Mouse (Mus musculus) lung, embryonic 14.5 days (tissue): ENCODE data around the gene Tmem210. TPM values are rescaled to one million over a fixed set of nuclear protein-coding genes. Genes with fewer than 3 reads are reported as not detected.
A peak's percentile ranks its signal among the peaks of the same experiment; 100 is the strongest.

Source experiments
- ATAC-seq: fragments of 200-750 bp; cut with Nextera tagmentation; 2 replicates; pipeline ENCODE4 v1.8.0; 2017; ENCODE audit warnings: mild to moderate bottlenecking, moderate TSS enrichment, moderate library complexity; ENCODE audit not compliant: insufficient read depth
- DNase-seq: peaks from one replicate; pipeline ENCODE4 v3.0.0-alpha.2; 2015
- H3K27ac ChIP-seq: fragments of 300-500 bp; sonication (generic); 2 replicates; pipeline ENCODE4 v1.5.1; 2014; ENCODE audit warnings: low read depth, mild to moderate bottlenecking, moderate library complexity
- H3K27me3 ChIP-seq: fragments of 300-500 bp; sonication (generic); 2 replicates; pipeline ENCODE4 v1.6.1; 2014; ENCODE audit warnings: low read length, control low read depth; ENCODE audit not compliant: insufficient read depth
- H3K36me3 ChIP-seq: fragments of 300-500 bp; sonication (generic); 2 replicates; pipeline ENCODE4 v1.6.1; 2014; ENCODE audit warnings: control low read depth; ENCODE audit not compliant: insufficient read depth
- H3K4me1 ChIP-seq: fragments of 300-500 bp; sonication (generic); 2 replicates; pipeline ENCODE4 v1.6.1; 2014; ENCODE audit warnings: antibody characterized with exemption, control low read depth; ENCODE audit not compliant: insufficient read depth
- H3K4me2 ChIP-seq: fragments of 300-500 bp; sonication (generic); 2 replicates; pipeline ENCODE4 v1.6.1; 2014; ENCODE audit warnings: mild to moderate bottlenecking
- H3K4me3 ChIP-seq: fragments of 300-500 bp; sonication (generic); 2 replicates; pipeline ENCODE4 v1.5.1; 2014; ENCODE audit warnings: low read depth, low read length
- H3K9ac ChIP-seq: fragments of 300-500 bp; sonication (generic); 2 replicates; pipeline ENCODE4 v1.6.1; 2014
- H3K9me3 ChIP-seq: fragments of 300-500 bp; sonication (generic); 2 replicates; pipeline ENCODE4 v1.6.1; 2016; ENCODE audit warnings: low read depth, low read length, control low read depth
- CTCF ChIP-seq: IDR thresholded peaks from 2 replicates; pipeline ENCODE4 v1.5.1; 2016; ENCODE audit warnings: antibody characterized with exemption, low read depth
- WGBS: fragments of 180-500 bp; shearing (Covaris S2); extraction: QIAGEN DNeasy Blood & Tissue Kit; methylation state at CpG from one replicate; pipeline ENCODE4 v1.1.7; 2014; 5-methylcytosine and 5-hydroxymethylcytosine counted together
- polyA plus RNA-seq: library from polyadenylated mRNA; unstranded; fragments of >200 nt; fragmentation: Nextera tagmentation; extraction: Ambion mirVana; gene quantifications from 2 replicates; pipeline ENCODE4 v1.2.1, GENCODE M21; 2014

Gene Tmem210
- polyA plus RNA-seq, 1 experiment from 2014 or later: not detected

DNA sequence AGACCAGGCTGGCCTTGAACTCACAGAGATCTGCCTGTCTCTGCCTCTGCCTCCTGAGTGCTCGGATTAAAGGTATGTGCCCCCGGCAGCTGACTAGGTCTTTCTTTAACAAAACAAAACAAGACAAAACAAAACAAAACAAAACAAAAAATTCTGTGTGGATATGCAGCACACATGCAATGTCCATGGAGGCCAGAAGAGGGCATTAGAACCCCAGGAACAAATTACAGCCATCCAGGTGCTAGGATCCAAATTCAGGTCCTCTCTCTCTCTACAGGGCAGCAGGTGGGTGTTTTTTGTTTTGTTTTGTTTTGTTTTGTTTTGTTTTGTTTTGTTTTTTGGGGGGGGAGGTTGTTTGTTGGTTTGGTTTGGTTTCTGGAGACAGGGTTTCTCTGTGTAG lies 29.1 kb upstream of the Tmem210 start:
- H3K27ac ChIP-seq: no peak overlapping the region
- no peak overlapping the region for H3K9ac ChIP-seq
- no peaks in the 10 kb centered on the region for H3K9me3 ChIP-seq
- H3K4me1 ChIP-seq: peaks cover 8% of the 10 kb centered on the region; the same call in 1 of the 2 replicates
- WGBS: 53% methylated on average over 2 of the region's 2 CpGs
- no peak overlapping the region for H3K4me2 ChIP-seq
- no peak for DNase-seq
- H3K27me3 ChIP-seq: peaks cover 9% of the 10 kb centered on the region
- peak; percentile 47 for TF ChIP-seq CTCF
- H3K36me3 ChIP-seq: no peaks in the 10 kb centered on the region
- no peak for ATAC-seq
- no peak overlapping the region for H3K4me3 ChIP-seq

DNA sequence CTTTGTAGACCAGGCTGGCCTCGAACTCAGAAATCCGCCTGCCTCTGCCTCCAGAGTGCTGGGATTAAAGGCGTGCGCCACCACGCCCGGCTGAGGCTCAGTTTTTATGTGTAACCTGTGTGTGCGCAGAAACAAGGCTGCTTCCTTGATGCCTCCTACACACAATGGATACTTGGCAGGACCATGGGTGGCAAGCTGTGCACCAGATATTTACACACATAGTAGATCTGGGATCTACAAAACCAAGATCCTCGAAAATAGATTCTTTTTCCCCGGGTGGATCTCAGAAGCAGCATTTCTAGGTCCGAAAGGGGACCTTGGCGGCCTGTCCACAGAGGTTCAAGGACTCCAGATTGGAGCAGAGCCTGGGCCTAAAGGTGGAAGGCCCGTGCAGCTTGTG lies 26.1 kb upstream of the Tmem210 start:
- no peak for TF ChIP-seq CTCF
- Histone ChIP-seq H3K27ac (no peak overlapping the region), H3K4me3 (peak overlapping the region; percentile 74), H3K27me3 (peaks cover 16% of the 10 kb centered on the region), H3K4me1 (no peaks in the 10 kb centered on the region), H3K9me3 (no peaks in the 10 kb centered on the region), H3K9ac (no peak overlapping the region; the same call in 1 of the 2 replicates), H3K4me2 (peak overlapping the region; percentile 100), H3K36me3 (no peaks in the 10 kb centered on the region)
- no peak for DNase-seq
- peak; percentile 9; the same call in 1 of the 2 replicates for ATAC-seq
- WGBS: 44% methylated on average over 12 of the region's 12 CpGs

GRCm38 (mm10) chr2:25262291-25262767 lies 25.6 kb upstream of the Tmem210 start, which contains the start of gene Tprn:
Gene Tprn, plus strand, starts transcription at chr2:25262618.
- TF ChIP-seq CTCF: no peak
- Histone ChIP-seq H3K27me3 (peaks cover 16% of the 10 kb centered on the region), H3K9me3 (no peaks in the 10 kb centered on the region), H3K9ac (peak within 1 kb of the TSS; percentile 54), H3K36me3 (no peaks in the 10 kb centered on the region), H3K4me1 (no peaks in the 10 kb centered on the region), H3K4me3 (peak within 1 kb of the TSS; percentile 74), H3K27ac (no peak within 1 kb of the TSS), H3K4me2 (peak within 1 kb of the TSS; percentile 100)
- ATAC-seq (peak; percentile 99), DNase-seq (peak; percentile 97)
- WGBS: under 1% methylated on average over 39 of the region's 39 CpGs

DNA sequence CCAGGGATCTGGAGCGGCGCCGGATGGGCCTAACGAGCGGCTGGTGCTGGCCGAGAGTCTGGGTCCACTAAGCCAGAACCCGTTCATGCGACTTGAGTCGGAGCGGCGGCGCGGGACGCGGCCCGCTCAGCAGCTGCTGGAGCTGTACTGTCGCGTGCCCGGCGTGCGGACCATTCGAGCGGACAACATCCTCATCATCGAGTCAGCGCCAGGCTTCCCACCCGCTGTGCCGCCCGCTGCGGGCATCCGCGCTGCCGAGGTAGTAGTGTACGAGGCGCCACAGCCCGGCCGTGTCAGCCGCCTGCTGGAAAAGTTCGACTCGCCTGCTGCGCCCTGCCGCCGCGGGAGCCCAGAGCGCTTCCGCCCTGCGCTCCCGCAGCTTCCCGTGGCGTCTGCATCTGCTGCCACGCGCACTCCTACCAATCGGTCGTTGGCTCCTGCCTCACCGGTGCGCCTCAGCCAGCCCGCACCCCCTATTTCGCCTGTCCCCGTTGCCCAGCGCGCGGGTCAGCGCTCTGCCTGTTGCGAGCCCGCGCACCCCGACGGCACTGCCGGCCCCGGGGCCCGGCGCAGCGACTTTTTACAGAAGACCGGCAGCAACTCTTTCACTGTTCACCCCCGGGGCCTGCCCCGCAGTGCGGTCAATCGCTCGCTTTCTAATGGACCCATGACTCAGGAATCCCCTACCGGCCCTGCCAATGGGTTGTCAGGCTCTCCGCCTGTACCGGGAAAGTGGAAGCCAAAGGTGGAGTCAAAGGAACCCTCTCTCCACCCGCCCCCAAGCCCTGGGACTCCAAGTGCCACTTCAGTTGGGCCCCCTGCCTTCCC lies 24.9 kb upstream of the Tmem210 start:
- Histone ChIP-seq H3K9me3 (no peaks in the 10 kb centered on the region), H3K4me3 (peak overlapping the region; percentile 74), H3K27ac (no peak overlapping the region), H3K4me1 (no peaks in the 10 kb centered on the region), H3K4me2 (peak overlapping the region; percentile 100), H3K27me3 (peaks cover 16% of the 10 kb centered on the region), H3K9ac (peak overlapping the region; percentile 54), H3K36me3 (no peaks in the 10 kb centered on the region)
- DNase-seq: peak; percentile 49
- WGBS: under 1% methylated on average over 82 of the region's 82 CpGs
- ATAC-seq: peak; percentile 28
- no peak for TF ChIP-seq CTCF

GRCm38 (mm10) chr2:25263623-25264285 lies 24.2 kb upstream of the Tmem210 start:
- no peak for ATAC-seq
- Histone ChIP-seq H3K4me3 (peak overlapping the region; percentile 74), H3K9ac (peak overlapping the region; percentile 54), H3K36me3 (peaks cover 5% of the 10 kb centered on the region; the same call in 1 of the 2 replicates), H3K9me3 (no peaks in the 10 kb centered on the region), H3K27me3 (peaks cover 16% of the 10 kb centered on the region), H3K27ac (no peak overlapping the region), H3K4me1 (no peaks in the 10 kb centered on the region), H3K4me2 (peak overlapping the region; percentile 100)
- 19% methylated on average over 12 of the region's 12 CpGs for WGBS
- no peak for TF ChIP-seq CTCF
- no peak for DNase-seq

GRCm38 (mm10) chr2:25264286-25264660 lies 23.7 kb upstream of the Tmem210 start:
- Histone ChIP-seq H3K36me3 (peaks cover 10% of the 10 kb centered on the region; the same call in 1 of the 2 replicates), H3K27me3 (peaks cover 16% of the 10 kb centered on the region), H3K4me2 (peak overlapping the region; percentile 100; the same call in 1 of the 2 replicates), H3K9ac (no peak overlapping the region; the same call in 1 of the 2 replicates), H3K4me3 (peak overlapping the region; percentile 74; the same call in 1 of the 2 replicates), H3K27ac (no peak overlapping the region), H3K4me1 (no peaks in the 10 kb centered on the region), H3K9me3 (no peaks in the 10 kb centered on the region)
- TF ChIP-seq CTCF: no peak
- no peak for DNase-seq
- 70% methylated on average over 5 of the region's 5 CpGs for WGBS
- ATAC-seq: no peak

- H3K4me1 ChIP-seq: no peaks in the 10 kb centered on the region
- no peak overlapping the region for H3K4me2 ChIP-seq
- ATAC-seq: no peak
- peaks cover 16% of the 10 kb centered on the region for H3K27me3 ChIP-seq
- no peak for TF ChIP-seq CTCF
- WGBS: 62% methylated on average over 3 of the region's 3 CpGs
- H3K36me3 ChIP-seq: peaks cover 16% of the 10 kb centered on the region; the same call in 1 of the 2 replicates
- H3K4me3 ChIP-seq: no peak overlapping the region
- no peak overlapping the region for H3K9ac ChIP-seq
- no peaks in the 10 kb centered on the region for H3K9me3 ChIP-seq
- H3K27ac ChIP-seq: no peak overlapping the region
- DNase-seq: no peak
Observed at GRCm38 (mm10) chr2:25264851-25265250, 23.1 kb upstream of the Tmem210 start.
